Mouse (Mus musculus) intestine, embryonic 14.5 days (tissue): ENCODE measurements at regions not wholly inside any gene's neighbourhood (a gene's known extent, or its start where the extent isn't known, plus 50 kb on each side); places are given as distances from the start of the nearest gene placed in this dataset.
A peak's percentile ranks its signal among the peaks of the same experiment; 100 is the strongest.

Source experiments
- ATAC-seq: fragments of 200-750 bp; cut with Nextera tagmentation; replicated peaks from 2 replicates; pipeline ENCODE4 v1.8.0; 2017; ENCODE audit warnings: low read depth, moderate number of reproducible peaks, moderate TSS enrichment, moderate library complexity; ENCODE audit not compliant: low FRiP score, low TSS enrichment
- DNase-seq: peaks from one replicate; pipeline ENCODE4 v3.0.0-alpha.2; 2018; ENCODE audit warnings: low spot score
- H3K27ac ChIP-seq: fragments of 300-500 bp; sonication (generic); 2 replicates; pipeline ENCODE4 v1.5.1; 2014; ENCODE audit warnings: low read depth, mild to moderate bottlenecking, control low read depth
- H3K27me3 ChIP-seq: fragments of 300-500 bp; sonication (generic); replicated peaks from 2 replicates; pipeline ENCODE4 v1.6.1; 2014; ENCODE audit warnings: low read length, control low read depth; ENCODE audit not compliant: control insufficient read depth, insufficient read depth
- H3K36me3 ChIP-seq: fragments of 300-500 bp; sonication (generic); 2 replicates; pipeline ENCODE4 v1.6.1; 2014; ENCODE audit warnings: low read length, control low read depth; ENCODE audit not compliant: control insufficient read depth, insufficient read depth
- H3K4me1 ChIP-seq: fragments of 300-500 bp; sonication (generic); replicated peaks from 2 replicates; pipeline ENCODE4 v1.6.1; 2014; ENCODE audit warnings: low read length, control low read depth, mixed read lengths; ENCODE audit not compliant: control insufficient read depth, insufficient read depth
- H3K4me2 ChIP-seq: fragments of 300-500 bp; sonication (generic); 2 replicates; pipeline ENCODE4 v1.6.1; 2014; ENCODE audit warnings: low read length
- H3K4me3 ChIP-seq: fragments of 300-500 bp; sonication (generic); 2 replicates; pipeline ENCODE4 v1.5.1; 2014; ENCODE audit warnings: low read depth, low read length, control low read depth, mixed read lengths
- H3K9ac ChIP-seq: fragments of 300-500 bp; sonication (generic); 2 replicates; pipeline ENCODE4 v1.6.1; 2014; ENCODE audit warnings: mild to moderate bottlenecking, low read length
- H3K9me3 ChIP-seq: fragments of 300-500 bp; sonication (generic); 2 replicates; pipeline ENCODE4 v1.6.1; 2016; ENCODE audit warnings: low read length, control low read depth; ENCODE audit not compliant: control insufficient read depth
- WGBS: fragments of 180-500 bp; shearing (Covaris S2); extraction: QIAGEN DNeasy Blood & Tissue Kit; methylation state at CpG from one replicate; pipeline ENCODE4 v1.1.7; 2014; 5-methylcytosine and 5-hydroxymethylcytosine counted together

- 45% methylated on average over 10 of the region's 10 CpGs for WGBS
- DNase-seq = peak; percentile 55
- H3K36me3 ChIP-seq = no peaks in the 10 kb centered on the region
- no peak overlapping the region for H3K9ac ChIP-seq
- H3K4me2 ChIP-seq = 0 out of 2 replicates have a peak overlapping the region, but pooled peaks have one; percentile 1
- H3K27me3 ChIP-seq = no peaks in the 10 kb centered on the region
- H3K4me1 ChIP-seq = peaks cover 9% of the 10 kb centered on the region; the same call in 1 of the 2 replicates
- 0 out of 2 replicates have a peak, but pooled peaks have one; percentile 47 for ATAC-seq
- no peak overlapping the region for H3K4me3 ChIP-seq
- no peak overlapping the region for H3K27ac ChIP-seq
- H3K9me3 ChIP-seq = no peaks in the 10 kb centered on the region
Measured at GRCm38 (mm10) chr8:113531116-113531665, 104.2 kb upstream of the Mon1b start.

GRCm38 (mm10) chr8:113532881-113533280 lies 102.5 kb upstream of the Mon1b start:
- peak; percentile 43 for DNase-seq
- no peak for ATAC-seq
- Histone ChIP-seq H3K4me2 (no peak overlapping the region), H3K9ac (no peak overlapping the region), H3K36me3 (no peaks in the 10 kb centered on the region), H3K4me1 (peaks cover 9% of the 10 kb centered on the region; the same call in 1 of the 2 replicates), H3K9me3 (no peaks in the 10 kb centered on the region), H3K27me3 (no peaks in the 10 kb centered on the region), H3K4me3 (no peak overlapping the region), H3K27ac (no peak overlapping the region)
- 61% methylated on average over 4 of the region's 4 CpGs for WGBS

GRCm38 (mm10) chr8:113541437-113541836 lies 94.0 kb upstream of the Mon1b start:
- no peak for ATAC-seq
- Histone ChIP-seq H3K4me1 (peaks cover 8% of the 10 kb centered on the region; the same call in 1 of the 2 replicates), H3K4me2 (no peak overlapping the region), H3K4me3 (no peak overlapping the region), H3K9me3 (no peaks in the 10 kb centered on the region), H3K27me3 (no peaks in the 10 kb centered on the region), H3K27ac (no peak overlapping the region), H3K36me3 (no peaks in the 10 kb centered on the region), H3K9ac (no peak overlapping the region)
- 86% methylated on average over 6 of the region's 6 CpGs for WGBS
- DNase-seq = no peak

DNA sequence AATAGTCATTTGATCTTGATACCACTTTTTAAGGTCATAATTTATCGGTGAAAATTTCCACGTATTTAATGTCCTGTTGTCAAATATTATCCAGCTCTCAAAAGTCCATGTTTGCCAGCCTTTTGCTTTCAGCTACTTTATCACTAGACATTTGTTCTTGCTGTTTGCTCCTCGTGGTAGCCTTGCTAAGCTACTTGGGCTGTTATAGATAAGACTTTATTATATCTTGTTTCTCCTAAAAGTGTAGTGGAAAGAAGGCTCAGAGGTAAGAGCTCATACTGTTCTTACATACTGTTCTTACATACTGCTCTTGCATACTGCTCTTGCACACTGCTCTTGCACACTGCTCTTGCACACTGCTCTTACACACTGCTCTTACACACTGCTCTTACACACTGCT lies 93.3 kb upstream of the Mon1b start:
- WGBS = 58% methylated on average over 3 of the region's 3 CpGs
- no peaks in the 10 kb centered on the region for H3K9me3 ChIP-seq
- 0 out of 2 replicates have a peak, but pooled peaks cover 8% of the 10 kb centered on the region for H3K4me1 ChIP-seq
- ATAC-seq = no peak
- no peak overlapping the region for H3K27ac ChIP-seq
- no peaks in the 10 kb centered on the region for H3K36me3 ChIP-seq
- no peak overlapping the region for H3K9ac ChIP-seq
- peak; percentile 20 for DNase-seq
- no peak overlapping the region for H3K4me3 ChIP-seq
- no peaks in the 10 kb centered on the region for H3K27me3 ChIP-seq
- H3K4me2 ChIP-seq = no peak overlapping the region

DNA sequence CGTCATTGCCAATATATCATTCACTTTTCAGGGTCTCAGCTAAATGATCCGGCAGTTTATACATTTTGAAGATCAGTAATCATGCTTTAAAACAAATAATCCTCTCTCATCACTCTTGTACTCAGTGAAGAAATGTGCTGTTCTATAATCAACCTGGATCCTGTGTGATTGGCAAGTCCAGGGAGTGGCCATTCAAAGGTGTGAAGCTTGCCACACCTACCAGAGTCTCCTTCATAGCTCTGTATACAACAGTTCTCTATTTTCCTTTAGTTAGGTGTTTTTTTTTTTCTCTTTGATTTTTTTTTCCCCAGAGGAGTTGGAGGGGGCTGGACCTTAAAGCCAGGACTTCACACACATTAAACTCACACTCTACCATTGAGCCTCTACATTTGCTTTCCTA lies 92.7 kb upstream of the Mon1b start:
- 74% methylated on average over 2 of the region's 2 CpGs for WGBS
- DNase-seq = no peak
- H3K36me3 ChIP-seq = no peaks in the 10 kb centered on the region

GRCm38 (mm10) chr8:113549200-113549599 lies 86.2 kb upstream of the Mon1b start:
- no peak for ATAC-seq
- Histone ChIP-seq H3K9ac (no peak overlapping the region), H3K4me3 (no peak overlapping the region), H3K9me3 (no peaks in the 10 kb centered on the region), H3K36me3 (no peaks in the 10 kb centered on the region), H3K27ac (no peak overlapping the region), H3K4me1 (no peaks in the 10 kb centered on the region), H3K27me3 (no peaks in the 10 kb centered on the region), H3K4me2 (no peak overlapping the region)
- WGBS = 83% methylated on average over 7 of the region's 7 CpGs
- no peak for DNase-seq

More for the DNA sequence above, 92.7 kb upstream of the Mon1b start:
- H3K4me3 ChIP-seq = no peak overlapping the region
- no peaks in the 10 kb centered on the region for H3K9me3 ChIP-seq
- 0 out of 2 replicates have a peak, but pooled peaks cover 8% of the 10 kb centered on the region for H3K4me1 ChIP-seq
- ATAC-seq = no peak
- no peak overlapping the region for H3K4me2 ChIP-seq
- H3K9ac ChIP-seq = no peak overlapping the region
- no peak overlapping the region for H3K27ac ChIP-seq
- no peaks in the 10 kb centered on the region for H3K27me3 ChIP-seq

GRCm38 (mm10) chr8:113551454-113552273 lies 83.7 kb upstream of the Mon1b start:
- ATAC-seq (no peak), DNase-seq (no peak)
- no peak overlapping the region for H3K4me2 ChIP-seq
- H3K9ac ChIP-seq = no peak overlapping the region
- no peaks in the 10 kb centered on the region for H3K4me1 ChIP-seq
- H3K27ac ChIP-seq = no peak overlapping the region
- 72% methylated on average over 12 of the region's 12 CpGs for WGBS
- no peaks in the 10 kb centered on the region for H3K27me3 ChIP-seq
- H3K9me3 ChIP-seq = no peaks in the 10 kb centered on the region
- H3K36me3 ChIP-seq = no peaks in the 10 kb centered on the region
- no peak overlapping the region for H3K4me3 ChIP-seq

- WGBS = 74% methylated on average over 5 of the region's 5 CpGs
- Histone ChIP-seq H3K9ac (no peak overlapping the region), H3K4me2 (no peak overlapping the region), H3K4me1 (no peaks in the 10 kb centered on the region), H3K27me3 (no peaks in the 10 kb centered on the region), H3K4me3 (no peak overlapping the region), H3K36me3 (no peaks in the 10 kb centered on the region), H3K27ac (no peak overlapping the region), H3K9me3 (no peaks in the 10 kb centered on the region)
- ATAC-seq (no peak), DNase-seq (peak; percentile 9)
Measured at GRCm38 (mm10) chr8:113552826-113553225, 82.6 kb upstream of the Mon1b start.
